Mouse (Mus musculus) forebrain, postnatal 0 days (tissue): ENCODE measurements around the gene Ern1. TPM values are rescaled to one million over a fixed set of nuclear protein-coding genes. Genes with fewer than 3 reads are reported as not detected.

Experiments
- ATAC-seq: fragments of 200-750 bp; cut with Nextera tagmentation; 2 replicates; pipeline ENCODE4 v1.8.0; 2017; ENCODE audit warnings: mild to moderate bottlenecking, moderate library complexity
- DNase-seq: peaks from one replicate; pipeline ENCODE4 v3.0.0-alpha.2; 2015
- H3K27ac ChIP-seq: fragments of 300-500 bp; sonication (generic); 2 replicates; pipeline ENCODE4 v1.5.1; 2014; ENCODE audit warnings: low read depth, mild to moderate bottlenecking, antibody characterized with exemption, low read length, moderate library complexity, mixed read lengths
- H3K27me3 ChIP-seq: fragments of 300-500 bp; sonication (generic); 2 replicates; pipeline ENCODE4 v1.6.1; 2014; ENCODE audit warnings: mild to moderate bottlenecking, low read length, mixed read lengths; ENCODE audit not compliant: insufficient read depth
- H3K36me3 ChIP-seq: fragments of 300-500 bp; sonication (generic); 2 replicates; pipeline ENCODE4 v1.6.1; 2014; ENCODE audit warnings: mild to moderate bottlenecking, moderate library complexity; ENCODE audit not compliant: insufficient read depth
- H3K4me1 ChIP-seq: fragments of 300-500 bp; sonication (generic); 2 replicates; pipeline ENCODE4 v1.6.1; 2014; ENCODE audit warnings: antibody characterized with exemption; ENCODE audit not compliant: insufficient read depth
- H3K4me2 ChIP-seq: fragments of 300-500 bp; sonication (generic); 2 replicates; pipeline ENCODE4 v1.6.1; 2014; ENCODE audit warnings: low read depth, mild to moderate bottlenecking, moderate library complexity
- H3K4me3 ChIP-seq: fragments of 300-500 bp; sonication (generic); 2 replicates; pipeline ENCODE4 v1.5.1; 2014; ENCODE audit warnings: low read depth, low read length, mixed read lengths
- H3K9ac ChIP-seq: fragments of 300-500 bp; sonication (generic); 2 replicates; pipeline ENCODE4 v1.6.1; 2014; ENCODE audit warnings: mild to moderate bottlenecking
- H3K9me3 ChIP-seq: fragments of 300-500 bp; sonication (generic); 2 replicates; pipeline ENCODE4 v1.6.1; 2016; ENCODE audit warnings: low read length
- CTCF ChIP-seq: sonication (generic); IDR thresholded peaks from 2 replicates; pipeline ENCODE4 v1.5.1; 2016; ENCODE audit warnings: antibody characterized with exemption, control low read depth, low read depth
- WGBS: fragments of 180-500 bp; shearing (Covaris S2); extraction: QIAGEN DNeasy Blood & Tissue Kit; methylation state at CpG from one replicate; pipeline ENCODE4 v1.1.7; 2014; 5-methylcytosine and 5-hydroxymethylcytosine counted together
- polyA plus RNA-seq: library from polyadenylated mRNA; unstranded; fragments of >200 nt; fragmentation: Nextera tagmentation; extraction: Ambion mirVana; gene quantifications from 2 replicates; pipeline ENCODE4 v1.2.1, GENCODE M21; 2015
- total RNA-seq: library from RNA; depleted of rRNA; stranded (reverse); fragments of >200 nt; gene quantifications from 2 replicates; pipeline ENCODE4 v1.2.3, GENCODE M21; 2014

The Ern1 gene
- total and polyA plus RNA-seq, 2 experiments from 2014 or later, result 1.7 to 8.4 TPM

DNA sequence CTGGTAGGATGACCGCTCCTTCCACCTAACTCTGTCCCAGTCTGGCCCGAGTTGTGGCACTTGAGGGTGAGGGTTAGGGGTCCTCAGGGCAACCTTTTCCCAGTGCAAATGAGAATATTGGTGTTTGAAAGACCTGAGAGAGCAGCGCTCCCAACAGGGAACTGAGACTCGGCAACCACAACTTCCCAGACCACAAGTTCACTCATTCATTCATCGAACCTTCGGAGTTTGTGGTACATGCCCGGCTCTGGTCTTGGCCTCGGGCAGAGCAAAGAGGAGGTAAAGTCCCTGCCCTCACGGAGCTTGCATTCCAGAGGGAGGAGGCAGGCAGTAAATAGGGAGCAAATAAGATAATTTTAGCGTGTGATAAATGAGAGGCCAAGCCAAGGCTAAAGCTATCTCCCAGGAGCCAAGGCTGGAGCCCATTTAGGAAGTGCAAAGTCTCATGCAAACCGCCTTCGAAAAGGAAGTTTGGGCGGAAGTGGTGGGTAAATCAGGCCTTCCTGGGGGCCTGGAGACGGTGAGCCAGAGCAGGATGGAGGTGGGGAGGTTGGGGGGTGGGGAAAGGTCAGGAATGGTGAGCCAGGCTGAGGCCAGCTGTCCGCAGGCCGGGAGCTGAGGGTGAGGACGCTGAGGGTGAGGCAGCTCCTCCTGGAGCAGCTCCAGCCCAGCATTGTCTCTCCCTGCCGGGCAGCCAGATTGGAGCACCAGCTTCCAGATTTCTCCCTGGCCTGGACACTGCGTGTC is 132.1 kb downstream of the Ern1 start:
- no peak overlapping the region for H3K27ac ChIP-seq
- no peak for DNase-seq
- H3K36me3 ChIP-seq, result no peaks in the 10 kb centered on the region
- H3K4me3 ChIP-seq, result no peak overlapping the region
- H3K9me3 ChIP-seq, result no peaks in the 10 kb centered on the region
- TF ChIP-seq CTCF, result no peak
- H3K27me3 ChIP-seq, result no peaks in the 10 kb centered on the region
- H3K4me2 ChIP-seq, result no peak overlapping the region
- H3K9ac ChIP-seq, result no peak overlapping the region
- no peaks in the 10 kb centered on the region for H3K4me1 ChIP-seq
- 80% methylated on average over 19 of the region's 19 CpGs for WGBS
- no peak for ATAC-seq

DNA sequence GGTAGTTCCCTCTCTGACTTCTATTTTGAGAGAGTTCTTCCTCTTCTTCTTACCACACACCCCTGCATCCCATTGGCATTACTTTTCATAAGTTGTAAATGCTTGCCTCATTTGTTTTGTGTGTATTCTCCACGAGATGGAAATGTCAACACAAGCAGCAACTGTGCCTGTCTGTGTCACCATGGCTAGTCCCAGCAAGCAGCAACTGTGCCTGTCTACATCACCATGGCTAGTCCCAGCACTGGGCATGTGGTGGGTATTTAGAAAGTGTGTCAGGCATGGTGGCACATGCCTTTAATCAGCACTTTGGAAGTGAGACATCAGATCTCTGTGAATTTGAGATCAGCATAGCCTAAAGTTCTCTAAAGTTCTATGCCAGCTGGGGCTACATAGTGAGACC is 133.5 kb downstream of the Ern1 start:
- TF ChIP-seq CTCF, result no peak
- H3K4me1 ChIP-seq, result no peaks in the 10 kb centered on the region
- H3K27ac ChIP-seq, result no peak overlapping the region
- DNase-seq, result no peak
- no peaks in the 10 kb centered on the region for H3K9me3 ChIP-seq
- no peak overlapping the region for H3K4me2 ChIP-seq
- no peaks in the 10 kb centered on the region for H3K27me3 ChIP-seq
- H3K4me3 ChIP-seq, result no peak overlapping the region
- ATAC-seq, result no peak
- no peaks in the 10 kb centered on the region for H3K36me3 ChIP-seq
- WGBS, result 62% methylated on average over 1 of the region's 1 CpGs
- H3K9ac ChIP-seq, result no peak overlapping the region

DNA sequence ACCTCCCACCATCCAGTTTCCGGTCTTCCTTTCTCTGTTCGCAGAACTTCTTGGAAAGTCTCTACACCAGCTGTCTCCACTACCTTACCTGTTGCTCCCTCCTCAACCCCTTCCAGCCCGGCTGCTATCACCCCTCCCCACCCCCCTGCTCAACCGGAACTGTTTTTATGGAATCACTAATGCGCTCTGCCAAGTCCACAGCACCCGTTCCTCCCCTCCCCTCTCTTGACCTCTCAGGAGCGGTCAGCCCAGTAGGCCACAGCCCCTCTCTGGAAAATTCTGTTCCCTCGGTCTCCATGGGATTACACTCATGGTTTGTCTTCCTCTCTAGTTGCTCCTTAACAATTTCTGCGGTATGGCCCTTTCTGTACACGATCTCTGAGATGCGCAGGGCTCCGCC is 134.5 kb downstream of the Ern1 start, which contains the start of gene Scn4a:
Gene Scn4a, minus strand, starts transcription at position 101 of the 400 bp plus-strand sequence.
- H3K4me1 ChIP-seq, result no peaks in the 10 kb centered on the region
- no peak within 1 kb of the TSS for H3K4me2 ChIP-seq
- H3K36me3 ChIP-seq, result no peaks in the 10 kb centered on the region
- TF ChIP-seq CTCF, result no peak
- DNase-seq, result no peak
- H3K27me3 ChIP-seq, result no peaks in the 10 kb centered on the region
- no peaks in the 10 kb centered on the region for H3K9me3 ChIP-seq
- no peak for ATAC-seq
- no peak within 1 kb of the TSS for H3K27ac ChIP-seq
- WGBS, result 88% methylated on average over 12 of the region's 12 CpGs
- no peak within 1 kb of the TSS for H3K4me3 ChIP-seq
- H3K9ac ChIP-seq, result no peak within 1 kb of the TSS

DNA sequence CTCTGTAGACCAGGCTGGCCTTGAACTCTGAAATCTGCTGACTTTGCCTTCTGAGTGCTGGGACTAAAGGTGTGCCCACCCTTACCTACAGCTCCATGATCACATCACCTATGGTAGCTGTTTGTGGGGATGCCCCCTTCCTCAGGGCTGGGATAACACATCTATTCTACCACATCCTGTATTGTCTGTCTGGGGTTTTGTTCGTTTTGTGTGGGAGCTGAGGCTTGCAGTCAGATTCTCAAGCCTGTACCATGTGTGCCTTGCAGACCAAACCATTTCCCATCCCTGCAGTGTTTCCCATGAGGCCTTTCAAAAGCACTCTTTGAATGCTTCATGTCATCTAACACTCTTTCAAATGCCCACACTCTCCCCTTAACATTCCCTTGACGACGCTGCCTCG is 135.7 kb downstream of the Ern1 start:
- Histone ChIP-seq H3K9me3 (no peaks in the 10 kb centered on the region), H3K4me1 (no peaks in the 10 kb centered on the region), H3K4me2 (no peak overlapping the region), H3K36me3 (no peaks in the 10 kb centered on the region), H3K9ac (no peak overlapping the region), H3K27me3 (no peaks in the 10 kb centered on the region), H3K27ac (no peak overlapping the region), H3K4me3 (no peak overlapping the region)
- no peak for DNase-seq
- 77% methylated on average over 4 of the region's 4 CpGs for WGBS
- no peak for ATAC-seq
- no peak for TF ChIP-seq CTCF

DNA sequence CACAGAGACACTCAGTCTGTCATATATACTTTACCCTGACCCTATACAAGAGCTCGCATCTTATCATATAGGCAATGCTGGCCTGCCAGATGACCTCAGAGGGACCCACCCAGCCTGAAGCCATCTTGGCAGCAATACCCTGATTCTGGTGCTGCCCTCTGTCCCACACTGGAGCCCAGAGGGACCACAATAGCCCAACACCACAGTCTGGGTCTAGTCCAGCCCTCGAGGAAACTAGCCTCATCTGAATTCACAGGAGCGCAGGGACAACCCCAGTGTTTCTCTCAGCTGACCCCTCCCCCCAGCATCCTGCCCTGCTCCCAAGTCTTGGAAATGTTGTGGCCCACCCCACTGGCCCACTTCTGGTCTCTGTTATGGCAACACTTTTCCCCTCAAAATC is 136.4 kb downstream of the Ern1 start:
- 62% methylated on average over 3 of the region's 3 CpGs for WGBS
- no peaks in the 10 kb centered on the region for H3K4me1 ChIP-seq
- H3K27ac ChIP-seq, result no peak overlapping the region
- no peak for ATAC-seq
- no peaks in the 10 kb centered on the region for H3K9me3 ChIP-seq
- DNase-seq, result no peak
- H3K9ac ChIP-seq, result no peak overlapping the region
- H3K4me2 ChIP-seq, result no peak overlapping the region
- no peaks in the 10 kb centered on the region for H3K36me3 ChIP-seq
- H3K4me3 ChIP-seq, result no peak overlapping the region
- TF ChIP-seq CTCF, result no peak
- no peaks in the 10 kb centered on the region for H3K27me3 ChIP-seq

DNA sequence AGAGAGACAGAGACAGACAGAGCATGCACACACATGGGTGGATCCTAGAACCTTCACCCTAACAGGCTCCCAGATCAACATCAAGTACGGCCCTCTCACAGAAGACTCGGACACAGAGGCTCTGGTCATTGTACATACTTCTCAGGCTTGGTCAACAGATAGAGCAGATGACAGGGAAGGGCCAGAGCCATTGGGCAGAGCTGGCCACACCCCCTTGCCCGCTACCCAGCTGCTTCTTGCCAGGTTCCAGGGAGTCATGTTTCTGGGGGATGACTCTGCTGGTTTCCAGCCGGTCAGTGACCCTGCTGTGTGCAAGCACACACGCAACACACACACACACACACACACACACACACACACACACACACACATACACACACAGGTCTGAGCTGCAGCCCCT is 136.8 kb downstream of the Ern1 start:
- DNase-seq (no peak), ATAC-seq (no peak)
- no peaks in the 10 kb centered on the region for H3K4me1 ChIP-seq

DNA sequence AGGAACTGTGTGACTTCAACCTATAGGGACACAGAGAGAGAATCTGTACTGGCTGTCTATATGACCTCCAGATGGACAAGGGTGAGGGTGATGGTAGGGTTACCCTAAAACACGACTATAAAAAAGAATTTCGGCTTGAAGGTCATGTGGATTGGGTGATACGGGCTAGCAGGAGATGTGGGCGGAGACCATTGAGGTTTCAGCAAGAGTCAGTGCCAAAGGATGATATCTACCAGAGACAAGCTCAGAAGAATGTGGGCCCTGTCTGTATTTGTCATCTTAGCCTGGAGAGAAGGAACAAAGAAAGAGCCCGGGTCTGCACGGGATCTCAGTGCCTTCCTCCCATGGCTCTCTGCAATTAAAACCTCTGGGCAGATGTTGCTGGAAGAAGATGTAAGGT is 137.9 kb downstream of the Ern1 start:
- no peaks in the 10 kb centered on the region for H3K36me3 ChIP-seq
- no peaks in the 10 kb centered on the region for H3K27me3 ChIP-seq
- DNase-seq (no peak), ATAC-seq (no peak)
- no peaks in the 10 kb centered on the region for H3K9me3 ChIP-seq
- no peak overlapping the region for H3K4me3 ChIP-seq
- H3K9ac ChIP-seq, result no peak overlapping the region
- no peak overlapping the region for H3K4me2 ChIP-seq
- TF ChIP-seq CTCF, result no peak
- no peaks in the 10 kb centered on the region for H3K4me1 ChIP-seq
- no peak overlapping the region for H3K27ac ChIP-seq
- WGBS, result 90% methylated on average over 6 of the region's 6 CpGs

More for the DNA sequence above, 136.8 kb downstream of the Ern1 start:
- no peak overlapping the region for H3K4me2 ChIP-seq
- no peaks in the 10 kb centered on the region for H3K9me3 ChIP-seq
- H3K4me3 ChIP-seq, result no peak overlapping the region
- 56% methylated on average over 5 of the region's 5 CpGs for WGBS
- H3K36me3 ChIP-seq, result no peaks in the 10 kb centered on the region
- TF ChIP-seq CTCF, result no peak
- no peaks in the 10 kb centered on the region for H3K27me3 ChIP-seq
- no peak overlapping the region for H3K9ac ChIP-seq
- H3K27ac ChIP-seq, result no peak overlapping the region
